Mouse (Mus musculus) megakaryocyte, embryonic 14.5 days (primary cell): Measurements from ENCODE around the gene Chgb.

ENCODE experiments used
- FLI1 ChIP-seq: IDR thresholded peaks from 2 replicates; pipeline ENCODE4 v1.6.1; 2012; ENCODE audit warnings: low read length, inconsistent platforms, mixed read lengths
- GATA1 ChIP-seq: IDR thresholded peaks from 3 replicates; pipeline ENCODE4 v1.6.1; 2012; ENCODE audit warnings: mixed read lengths, low read length, inconsistent platforms, borderline replicate concordance

DNA sequence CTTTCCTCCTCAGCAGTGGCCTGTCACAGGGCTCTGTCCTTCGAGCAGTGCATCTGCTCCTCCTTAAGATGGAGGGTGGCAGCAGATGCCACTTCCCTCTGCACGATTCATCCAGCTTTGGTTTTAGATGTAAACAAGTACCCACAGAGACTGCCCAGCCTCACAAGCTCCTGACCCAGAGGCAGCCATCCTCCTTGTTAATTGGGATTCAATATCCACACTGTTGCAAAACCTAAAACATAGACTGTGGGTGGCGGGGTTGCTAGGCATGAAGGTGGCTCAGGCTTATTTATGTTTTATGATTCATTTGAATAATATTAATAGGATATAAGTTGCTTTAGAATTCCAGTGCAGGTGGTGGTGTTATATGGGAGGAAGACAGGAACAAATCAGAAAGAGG lies 35.0 kb upstream of the Chgb start:
- TF ChIP-seq GATA1 (no peak), FLI1 (no peak)
